Mouse (Mus musculus): ENCODE data around the gene Acsl5. TPM values are rescaled to one million over a fixed set of nuclear protein-coding genes. Genes with fewer than 3 reads are reported as not detected.

The Acsl5 gene
- polyA plus RNA-seq, 1 experiment from 2014 or later, result 18.7 TPM

DNA sequence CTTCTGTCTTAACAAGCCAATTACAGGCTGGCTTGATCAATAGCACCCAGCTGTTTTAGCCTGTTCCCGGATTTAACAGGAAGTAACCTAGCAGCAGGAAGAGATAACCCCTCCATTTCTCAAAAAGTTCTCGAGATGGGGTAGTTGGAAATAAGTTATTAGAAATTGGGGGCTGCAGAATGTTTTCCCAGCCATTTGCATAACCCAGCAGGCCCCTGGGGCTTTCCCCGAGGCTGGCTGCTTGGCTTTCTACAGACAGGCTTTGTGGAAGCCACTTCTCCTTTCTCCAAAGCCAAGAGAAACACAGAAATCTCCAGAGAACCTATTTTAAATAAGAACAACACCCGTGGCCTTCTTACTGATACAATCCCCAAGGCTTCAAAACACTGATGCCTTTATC, 41.4 kb downstream of the Acsl5 start:
- 39% methylated on average over 4 of the region's 4 CpGs for WGBS
- no peak for ATAC-seq (ENCODE audit: low FRiP score, low read depth)

DNA sequence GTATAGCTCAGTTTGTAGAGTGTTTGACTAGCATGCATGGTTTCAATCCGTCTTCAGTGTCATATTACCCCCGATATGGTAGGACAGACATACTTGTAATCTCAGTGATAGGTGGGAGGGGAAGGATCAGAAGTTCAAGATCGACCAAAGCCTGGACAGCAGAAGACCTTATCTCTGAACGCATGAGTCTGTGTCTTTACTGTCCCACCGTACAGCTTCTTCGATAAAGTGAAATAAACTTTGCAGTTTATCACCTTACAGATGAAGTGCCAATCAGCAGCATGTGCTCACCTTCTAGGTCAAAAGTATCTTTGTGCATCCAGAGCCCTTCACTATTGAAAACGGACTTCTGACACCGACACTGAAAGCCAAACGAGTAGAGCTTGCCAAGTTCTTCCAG, 43.3 kb downstream of the Acsl5 start:
- ATAC-seq (ENCODE audit: low FRiP score, low read depth), result no peak
- 95% methylated on average over 9 of the region's 9 CpGs for WGBS
- Histone ChIP-seq H3K9ac (no peak overlapping the region), H3K4me1 (replicated peaks) (no peaks in the 10 kb centered on the region), H3K27me3 (no peaks in the 10 kb centered on the region), H3K9me3 (no peaks in the 10 kb centered on the region), H3K36me3 (peaks cover 22% of the 10 kb centered on the region), H3K4me2 (no peak overlapping the region), H3K4me3 (no peak overlapping the region), H3K27ac (replicated peaks) (no peak overlapping the region)

More for the DNA sequence above, 41.4 kb downstream of the Acsl5 start:
- Histone ChIP-seq H3K9ac (no peak overlapping the region), H3K9me3 (no peaks in the 10 kb centered on the region), H3K36me3 (peaks cover 22% of the 10 kb centered on the region), H3K27ac (replicated peaks) (no peak overlapping the region), H3K27me3 (no peaks in the 10 kb centered on the region), H3K4me3 (no peak overlapping the region), H3K4me1 (replicated peaks) (no peaks in the 10 kb centered on the region), H3K4me2 (no peak overlapping the region)

DNA sequence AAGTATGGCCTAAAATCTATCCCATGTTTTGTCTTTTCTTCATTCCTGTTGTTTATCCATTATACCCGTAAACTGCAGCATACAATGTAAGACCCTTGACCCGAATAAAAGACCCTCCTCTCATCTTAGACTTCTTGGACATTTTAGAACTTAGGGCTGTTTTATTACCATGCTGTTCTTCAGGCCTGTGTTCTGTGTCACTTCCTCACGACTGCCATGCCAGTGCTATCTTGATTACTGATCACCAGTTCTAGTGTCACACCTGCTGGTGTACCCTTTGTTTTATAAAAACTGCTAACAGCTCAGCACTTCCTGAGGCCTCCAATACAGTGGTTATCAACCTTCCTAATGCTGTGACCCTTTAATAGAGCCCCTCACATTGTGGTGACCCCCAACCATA, 43.8 kb downstream of the Acsl5 start:
- no peaks in the 10 kb centered on the region for H3K27me3 ChIP-seq
- H3K9ac ChIP-seq, result no peak overlapping the region
- no peaks in the 10 kb centered on the region for H3K9me3 ChIP-seq
- no peak overlapping the region for H3K4me2 ChIP-seq
- H3K27ac ChIP-seq (replicated peaks), result no peak overlapping the region
- peaks cover 25% of the 10 kb centered on the region for H3K36me3 ChIP-seq
- no peak overlapping the region for H3K4me3 ChIP-seq
- no peaks in the 10 kb centered on the region for H3K4me1 ChIP-seq (replicated peaks)
- ATAC-seq (ENCODE audit: low FRiP score, low read depth), result no peak
- 87% methylated on average over 3 of the region's 3 CpGs for WGBS

DNA sequence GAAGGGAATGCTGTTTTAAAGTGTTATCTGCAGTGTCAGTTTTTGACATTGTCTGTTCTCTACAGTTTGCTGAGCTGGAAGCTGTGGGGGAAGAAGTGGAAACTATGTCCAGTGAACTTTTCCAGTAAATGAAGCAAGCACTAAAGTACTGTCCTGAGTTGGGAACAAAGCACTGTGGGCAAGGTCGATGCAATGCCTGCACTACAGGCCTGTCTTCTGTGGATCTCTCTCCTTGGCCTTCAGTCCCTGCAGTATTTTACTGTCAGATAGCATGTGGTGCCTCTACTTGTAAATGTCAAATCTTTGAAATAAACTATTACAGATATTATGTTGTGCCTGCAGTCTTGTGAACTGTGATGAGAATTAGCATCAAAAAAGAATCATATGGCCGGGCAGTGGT, 44.6 kb downstream of the Acsl5 start:
- ATAC-seq (ENCODE audit: low FRiP score, low read depth), result no peak
- WGBS, result 94% methylated on average over 2 of the region's 2 CpGs
- no peak overlapping the region for H3K4me2 ChIP-seq
- no peaks in the 10 kb centered on the region for H3K9me3 ChIP-seq
- no peaks in the 10 kb centered on the region for H3K27me3 ChIP-seq
- H3K36me3 ChIP-seq, result peaks cover 31% of the 10 kb centered on the region
- no peak overlapping the region for H3K27ac ChIP-seq (replicated peaks)
- H3K4me1 ChIP-seq (replicated peaks), result no peaks in the 10 kb centered on the region
- no peak overlapping the region for H3K9ac ChIP-seq
- no peak overlapping the region for H3K4me3 ChIP-seq

DNA sequence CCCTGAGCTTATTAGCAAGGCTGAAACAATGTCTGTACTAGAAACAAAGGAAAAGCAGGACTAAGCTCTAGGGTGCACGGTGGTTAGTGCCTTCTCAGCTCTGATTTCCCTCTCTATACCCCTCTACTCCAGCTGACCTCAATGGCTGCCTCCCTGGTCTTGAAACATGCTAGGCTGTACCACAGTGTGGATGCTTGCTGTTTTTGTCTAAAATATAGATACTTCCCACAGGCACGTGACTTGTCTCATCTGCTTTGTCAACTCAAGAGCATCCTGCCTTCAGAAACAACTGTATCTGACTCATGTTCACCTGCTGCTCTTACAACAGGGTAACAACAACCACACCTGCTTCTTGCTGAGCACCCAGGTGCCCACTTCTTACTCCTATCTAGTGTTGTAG, 45.8 kb downstream of the Acsl5 start:
- Histone ChIP-seq H3K4me2 (no peak overlapping the region), H3K27ac (replicated peaks) (no peak overlapping the region), H3K4me1 (replicated peaks) (no peaks in the 10 kb centered on the region), H3K27me3 (no peaks in the 10 kb centered on the region), H3K4me3 (no peak overlapping the region), H3K9me3 (no peaks in the 10 kb centered on the region), H3K36me3 (peaks cover 43% of the 10 kb centered on the region), H3K9ac (no peak overlapping the region)
- ATAC-seq (ENCODE audit: low FRiP score, low read depth), result no peak
- WGBS, result 96% methylated on average over 2 of the region's 2 CpGs

DNA sequence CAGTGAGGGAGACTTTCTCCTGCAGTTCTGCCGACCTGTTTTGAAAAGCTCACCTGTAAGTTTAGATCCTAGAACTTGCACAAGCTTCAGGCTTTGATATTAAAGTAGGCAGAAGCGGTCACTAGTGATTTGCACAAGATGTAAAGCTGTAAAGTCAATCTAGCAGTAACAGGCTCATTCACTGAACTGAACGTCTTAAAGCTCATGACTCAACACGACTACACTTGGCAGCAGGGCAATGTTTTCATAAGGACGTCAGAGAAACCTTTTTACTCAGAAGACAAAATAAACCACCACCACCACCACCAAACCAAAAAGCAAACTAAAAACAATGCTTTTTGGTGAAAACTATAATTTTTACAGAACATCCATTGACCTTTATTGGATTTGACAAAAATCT, 46.2 kb downstream of the Acsl5 start:
- H3K9ac ChIP-seq, result no peak overlapping the region
- H3K4me2 ChIP-seq, result no peak overlapping the region
- ATAC-seq (ENCODE audit: low FRiP score, low read depth), result no peak
- peaks cover 47% of the 10 kb centered on the region for H3K36me3 ChIP-seq
- no peak overlapping the region for H3K27ac ChIP-seq (replicated peaks)
- H3K4me3 ChIP-seq, result no peak overlapping the region
- no peaks in the 10 kb centered on the region for H3K27me3 ChIP-seq
- H3K4me1 ChIP-seq (replicated peaks), result no peaks in the 10 kb centered on the region
- no peaks in the 10 kb centered on the region for H3K9me3 ChIP-seq
- 85% methylated on average over 5 of the region's 5 CpGs for WGBS

DNA sequence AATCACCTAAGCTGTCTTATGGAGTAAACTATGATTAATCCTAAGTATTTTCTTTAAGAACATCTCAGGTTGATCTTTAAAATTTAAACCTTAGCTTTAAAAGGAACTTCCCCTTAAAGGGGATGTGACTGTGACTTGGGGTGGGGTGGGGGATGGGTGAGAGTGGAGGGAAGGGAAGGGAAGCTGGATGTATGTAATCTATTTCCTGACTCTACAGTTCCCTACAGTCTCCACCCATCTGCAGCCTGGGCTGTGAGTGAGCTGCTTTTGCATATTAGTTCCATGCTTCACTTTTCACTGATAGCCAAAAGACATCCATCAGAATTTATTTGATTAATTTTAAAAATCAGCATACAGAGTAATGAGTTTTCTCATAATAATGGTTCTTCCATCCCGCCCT, 47.6 kb downstream of the Acsl5 start:
- WGBS, result 92% methylated on average over 1 of the region's 1 CpGs
- Histone ChIP-seq H3K4me3 (no peak overlapping the region), H3K27ac (replicated peaks) (no peak overlapping the region), H3K4me1 (replicated peaks) (no peaks in the 10 kb centered on the region), H3K9me3 (no peaks in the 10 kb centered on the region), H3K27me3 (no peaks in the 10 kb centered on the region), H3K36me3 (peaks cover 54% of the 10 kb centered on the region), H3K4me2 (no peak overlapping the region), H3K9ac (no peak overlapping the region)
- ATAC-seq (ENCODE audit: low FRiP score, low read depth), result no peak

DNA sequence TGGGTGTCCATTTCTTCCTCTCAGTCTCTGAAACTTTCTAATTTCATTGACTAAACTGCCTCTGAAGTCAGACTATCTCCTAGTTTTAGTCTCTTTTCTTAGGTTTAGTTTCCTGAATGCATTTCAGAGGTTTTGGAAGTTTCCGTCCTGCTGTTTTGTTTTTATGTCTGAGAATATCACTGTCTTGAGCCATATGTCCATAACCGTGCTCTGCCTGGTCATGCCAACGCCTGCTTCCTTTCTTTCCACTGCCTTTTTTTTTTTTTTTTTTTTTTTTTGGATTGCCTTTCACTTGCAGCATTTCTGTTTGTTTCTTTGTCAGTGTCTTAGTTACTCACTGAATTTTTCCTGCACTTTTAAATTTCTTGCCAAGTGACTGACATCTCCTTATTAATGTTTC, 48.8 kb downstream of the Acsl5 start:
- H3K9me3 ChIP-seq, result no peaks in the 10 kb centered on the region
- 95% methylated on average over 3 of the region's 3 CpGs for WGBS
- H3K27ac ChIP-seq (replicated peaks), result no peak overlapping the region
- H3K36me3 ChIP-seq, result peaks cover 47% of the 10 kb centered on the region
- ATAC-seq (ENCODE audit: low FRiP score, low read depth), result no peak
- no peak overlapping the region for H3K9ac ChIP-seq
- no peak overlapping the region for H3K4me3 ChIP-seq
- no peaks in the 10 kb centered on the region for H3K4me1 ChIP-seq (replicated peaks)
- H3K4me2 ChIP-seq, result no peak overlapping the region
- H3K27me3 ChIP-seq, result no peaks in the 10 kb centered on the region

DNA sequence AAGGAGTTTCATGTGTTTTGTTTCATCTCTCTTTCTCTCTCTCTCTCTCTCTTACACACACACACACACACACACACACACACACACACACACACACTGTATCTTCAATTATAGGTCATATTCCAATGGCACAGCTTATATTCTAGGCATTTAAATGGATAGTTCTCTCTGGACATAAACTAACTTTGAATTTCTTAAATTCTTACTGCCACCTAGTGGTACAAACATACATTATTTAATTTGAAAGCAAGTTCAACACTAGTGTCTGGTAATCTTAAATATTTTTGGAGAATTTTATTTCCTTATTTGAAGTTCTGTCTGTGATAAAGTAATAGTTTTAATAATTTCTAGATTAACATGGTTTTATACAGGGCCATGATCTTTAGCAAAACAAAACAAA, 53.3 kb downstream of the Acsl5 start:
- Histone ChIP-seq H3K27me3 (no peaks in the 10 kb centered on the region), H3K9me3 (no peaks in the 10 kb centered on the region), H3K36me3 (peaks cover 53% of the 10 kb centered on the region), H3K4me3 (no peak overlapping the region), H3K4me2 (no peak overlapping the region), H3K4me1 (replicated peaks) (no peaks in the 10 kb centered on the region), H3K9ac (no peak overlapping the region), H3K27ac (replicated peaks) (no peak overlapping the region)
- ATAC-seq (ENCODE audit: low FRiP score, low read depth), result no peak

DNA sequence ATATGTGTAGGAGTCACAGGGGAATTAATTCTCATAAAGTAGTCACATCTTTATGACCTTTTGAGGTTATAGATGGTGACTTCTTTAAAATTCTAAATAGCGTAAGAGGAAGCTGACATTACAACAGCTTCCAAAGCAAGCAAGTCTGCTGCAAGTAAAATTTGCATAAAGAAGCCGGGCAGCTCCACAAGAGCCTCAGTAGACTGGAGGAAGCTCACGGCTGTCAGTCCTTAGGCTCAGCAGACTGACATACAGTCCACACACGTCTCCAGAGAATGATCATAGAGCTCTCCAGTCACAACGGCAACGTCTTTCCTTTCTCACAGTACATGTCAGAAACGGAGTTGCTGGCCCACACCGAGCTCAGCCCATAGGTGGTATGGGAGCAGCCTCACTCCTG, 60.1 kb downstream of the Acsl5 start:
- WGBS, result 87% methylated on average over 8 of the region's 8 CpGs
- Histone ChIP-seq H3K36me3 (peaks cover 30% of the 10 kb centered on the region), H3K4me1 (replicated peaks) (peaks cover 25% of the 10 kb centered on the region), H3K27me3 (no peaks in the 10 kb centered on the region), H3K27ac (replicated peaks) (no peak overlapping the region), H3K4me2 (no peak overlapping the region), H3K4me3 (no peak overlapping the region), H3K9me3 (no peaks in the 10 kb centered on the region), H3K9ac (no peak overlapping the region)
- ATAC-seq (ENCODE audit: low FRiP score, low read depth), result no peak

DNA sequence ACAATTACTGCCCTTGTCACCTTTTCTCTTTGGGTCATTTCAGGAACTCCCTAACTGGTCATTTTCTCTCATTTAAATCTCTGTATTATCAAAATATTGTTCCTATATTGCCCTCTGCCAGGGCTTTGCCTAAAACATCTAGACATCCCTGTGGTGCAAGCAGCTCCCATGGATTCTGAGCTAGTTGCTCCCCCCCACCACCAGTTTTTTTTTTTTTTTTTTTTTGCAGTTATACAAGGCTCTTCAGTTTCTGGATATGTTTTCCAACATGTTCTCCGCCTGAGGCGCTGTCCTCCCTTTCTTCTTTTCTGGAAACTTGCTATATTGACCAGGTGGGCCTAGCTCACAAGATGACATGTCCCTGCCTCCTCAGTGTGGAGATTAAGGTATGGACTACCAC, 61.9 kb downstream of the Acsl5 start:
- WGBS, result 89% methylated on average over 2 of the region's 2 CpGs
- Histone ChIP-seq H3K4me2 (peak overlapping the region; percentile 13), H3K27ac (replicated peaks) (no peak overlapping the region), H3K4me1 (replicated peaks) (peaks cover 35% of the 10 kb centered on the region), H3K27me3 (no peaks in the 10 kb centered on the region), H3K4me3 (no peak overlapping the region), H3K36me3 (peaks cover 27% of the 10 kb centered on the region), H3K9ac (no peak overlapping the region), H3K9me3 (no peaks in the 10 kb centered on the region)
- no peak for ATAC-seq (ENCODE audit: low FRiP score, low read depth)

DNA sequence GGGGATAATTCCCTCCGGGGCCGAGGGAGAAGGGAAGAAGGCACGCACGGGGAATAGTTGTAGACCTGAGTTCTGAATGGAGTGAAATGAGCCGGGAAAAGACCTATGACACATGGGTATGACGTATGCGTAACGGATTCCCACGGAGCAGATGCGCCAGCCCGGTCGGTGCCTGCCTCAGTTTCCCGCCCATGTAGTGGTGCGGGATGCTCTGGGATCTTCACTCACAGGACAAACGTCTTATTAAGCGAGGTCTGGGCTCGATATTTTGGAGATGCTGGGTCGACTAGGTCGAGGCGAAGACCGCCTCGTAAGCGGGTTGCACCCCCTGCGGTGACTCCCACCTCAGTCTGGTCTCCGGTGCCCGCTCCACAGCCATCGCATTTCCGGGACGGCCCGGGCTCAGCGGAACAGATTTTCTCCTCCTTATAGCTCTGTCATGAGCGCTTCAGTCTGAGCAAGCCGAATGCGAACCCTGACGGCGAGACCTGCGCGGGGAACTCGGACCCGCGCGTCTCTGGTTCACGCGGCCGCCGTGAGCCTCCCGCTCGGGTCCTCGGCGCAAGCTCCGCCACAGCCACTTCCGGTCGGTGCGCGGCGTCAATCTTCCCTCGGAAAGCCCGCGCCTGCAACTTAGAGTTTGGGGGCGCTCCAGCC, 63.8 kb downstream of the Acsl5 start, which contains the start of gene Zdhhc6:
Gene Zdhhc6, minus strand, starts transcription at position 581 of the 657 bp plus-strand sequence.
- H3K27ac ChIP-seq (replicated peaks), result peak within 1 kb of the TSS; percentile 75
- H3K4me3 ChIP-seq, result peak within 1 kb of the TSS; percentile 62
- peak; percentile 84 for ATAC-seq (ENCODE audit: low FRiP score, low read depth)
- WGBS, result 0% methylated on average over 60 of the region's 60 CpGs
- no peaks in the 10 kb centered on the region for H3K9me3 ChIP-seq
- H3K4me2 ChIP-seq, result peak within 1 kb of the TSS; percentile 87
- peaks cover 35% of the 10 kb centered on the region for H3K4me1 ChIP-seq (replicated peaks)
- peaks cover 12% of the 10 kb centered on the region for H3K36me3 ChIP-seq
- no peaks in the 10 kb centered on the region for H3K27me3 ChIP-seq
- H3K9ac ChIP-seq, result peak within 1 kb of the TSS; percentile 83

DNA sequence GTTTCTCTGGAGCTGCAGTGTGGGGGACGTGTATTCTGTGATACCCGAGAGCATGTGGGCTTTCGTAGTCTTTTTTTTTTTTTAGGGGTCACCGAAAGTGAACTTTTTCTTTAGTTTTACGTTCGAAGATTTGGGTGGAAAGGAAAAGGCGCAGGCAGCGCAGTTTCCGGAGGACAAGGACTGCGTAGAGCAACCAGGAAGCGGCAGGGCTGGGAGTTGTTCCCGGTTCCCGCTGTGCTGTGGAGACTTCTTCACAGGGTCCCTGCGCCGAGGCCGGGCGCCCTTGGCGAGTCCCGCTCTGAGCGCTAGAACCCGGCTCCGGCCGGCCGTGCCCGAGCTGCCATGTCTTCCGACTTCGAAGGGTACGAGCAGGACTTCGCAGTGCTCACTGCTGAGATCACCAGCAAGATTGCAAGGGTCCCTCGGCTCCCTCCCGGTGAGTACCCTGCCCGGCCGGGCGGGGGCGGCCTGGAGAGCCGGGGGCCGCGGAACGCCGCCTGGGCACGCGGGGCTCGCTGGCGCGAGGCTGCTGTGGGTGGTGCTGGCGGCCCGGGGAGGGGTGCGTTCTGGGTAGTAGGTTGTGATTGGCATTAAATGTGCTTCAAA, 64.5 kb downstream of the Acsl5 start, which contains the start of gene Vti1a:
Gene Vti1a, plus strand, starts transcription at position 187 of the 606 bp plus-strand sequence.
- ATAC-seq (ENCODE audit: low FRiP score, low read depth), result peak; percentile 94
- H3K27ac ChIP-seq (replicated peaks), result peak within 1 kb of the TSS; percentile 75
- peaks cover 7% of the 10 kb centered on the region for H3K36me3 ChIP-seq
- under 1% methylated on average over 48 of the region's 48 CpGs for WGBS
- H3K27me3 ChIP-seq, result no peaks in the 10 kb centered on the region
- peak within 1 kb of the TSS; percentile 62 for H3K4me3 ChIP-seq
- H3K9me3 ChIP-seq, result no peaks in the 10 kb centered on the region
- peak within 1 kb of the TSS; percentile 87 for H3K4me2 ChIP-seq
- H3K4me1 ChIP-seq (replicated peaks), result peaks cover 35% of the 10 kb centered on the region
- peak within 1 kb of the TSS; percentile 83 for H3K9ac ChIP-seq
